Mouse (Mus musculus) intestine, postnatal 0 days (tissue): ENCODE measurements around the gene Ghrhr. TPM values are rescaled to one million over a fixed set of nuclear protein-coding genes. Genes with fewer than 3 reads are reported as not detected.

ENCODE experiments used
- ATAC-seq: fragments of 200-750 bp; cut with Nextera tagmentation; 2 replicates; pipeline ENCODE4 v1.8.0; 2017; ENCODE audit warnings: mild to moderate bottlenecking, moderate TSS enrichment, moderate library complexity
- H3K27ac ChIP-seq: fragments of 300-500 bp; sonication (generic); 2 replicates; pipeline ENCODE4 v1.5.1; 2014; ENCODE audit warnings: mild to moderate bottlenecking, low read depth, low read length, moderate library complexity
- H3K27me3 ChIP-seq: fragments of 300-500 bp; sonication (generic); replicated peaks from 2 replicates; pipeline ENCODE4 v1.6.1; 2014; ENCODE audit warnings: low read length, mixed read lengths; ENCODE audit not compliant: control insufficient read depth, insufficient read depth
- H3K36me3 ChIP-seq: fragments of 300-500 bp; sonication (generic); 2 replicates; pipeline ENCODE4 v1.6.1; 2014; ENCODE audit warnings: mild to moderate bottlenecking, moderate library complexity; ENCODE audit not compliant: control insufficient read depth, insufficient read depth
- H3K4me1 ChIP-seq: fragments of 300-500 bp; sonication (generic); replicated peaks from 2 replicates; pipeline ENCODE4 v1.6.1; 2014; ENCODE audit warnings: antibody characterized with exemption, low read length, mixed read lengths; ENCODE audit not compliant: control insufficient read depth, insufficient read depth
- H3K4me2 ChIP-seq: fragments of 300-500 bp; sonication (generic); replicated peaks from 2 replicates; pipeline ENCODE4 v1.6.1; 2014; ENCODE audit warnings: low read depth, mild to moderate bottlenecking, moderate library complexity
- H3K4me3 ChIP-seq: fragments of 300-500 bp; sonication (generic); 2 replicates; pipeline ENCODE4 v1.5.1; 2014; ENCODE audit warnings: low read depth, low read length
- H3K9ac ChIP-seq: fragments of 300-500 bp; sonication (generic); 2 replicates; pipeline ENCODE4 v1.6.1; 2014; ENCODE audit warnings: mild to moderate bottlenecking, low read depth, low read length
- H3K9me3 ChIP-seq: fragments of 300-500 bp; sonication (generic); 2 replicates; pipeline ENCODE4 v1.6.1; 2016; ENCODE audit warnings: mixed run types; ENCODE audit not compliant: control insufficient read depth
- CTCF ChIP-seq: sonication (generic); IDR thresholded peaks from 2 replicates; pipeline ENCODE4 v1.5.1; 2016; ENCODE audit warnings: low read depth, mild to moderate bottlenecking, control low read depth, antibody characterized with exemption, moderate library complexity
- WGBS: fragments of 180-500 bp; shearing (Covaris S2); extraction: QIAGEN DNeasy Blood & Tissue Kit; methylation state at CpG from one replicate; pipeline ENCODE4 v1.1.7; 2014; 5-methylcytosine and 5-hydroxymethylcytosine counted together
- polyA plus RNA-seq: library from polyadenylated mRNA; unstranded; fragments of >200 nt; fragmentation: Nextera tagmentation; extraction: Ambion mirVana; gene quantifications from 2 replicates; pipeline ENCODE4 v1.2.1, GENCODE M21; 2015

The Ghrhr gene
- 0.17 TPM in 1 of 2 replicates, not detected in the other for polyA plus RNA-seq

DNA sequence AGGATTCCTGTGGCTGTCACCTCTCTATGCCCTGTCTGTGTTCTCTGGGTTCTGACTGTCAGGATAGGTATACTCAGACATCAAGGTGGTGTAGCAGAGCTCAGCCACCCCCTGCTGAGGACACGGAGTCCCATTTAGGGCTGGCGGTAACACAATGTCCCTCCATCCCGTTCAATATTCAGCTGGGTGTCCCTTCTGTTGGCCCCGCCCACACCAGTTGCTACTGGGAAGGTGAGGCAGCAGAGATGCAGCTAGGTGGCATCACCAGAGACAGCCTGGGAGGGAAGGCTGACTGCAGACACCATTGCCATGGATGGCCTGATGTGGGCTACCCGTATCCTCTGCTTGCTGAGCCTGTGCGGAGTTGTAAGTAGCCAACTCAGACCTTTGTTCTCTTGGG, at the start of gene Ghrhr:
TSS of gene Ghrhr (plus strand) at position 220 of the 400 bp plus-strand sequence.
- H3K9ac ChIP-seq: no peak within 1 kb of the TSS
- whole genome bisulfite sequencing: 76% methylated on average over 6 of the region's 6 CpGs
- ATAC-seq: no peak
- H3K4me2 ChIP-seq: no peak within 1 kb of the TSS
- H3K27me3 ChIP-seq: no peaks in the 10 kb centered on the region
- no peak within 1 kb of the TSS for H3K27ac ChIP-seq
- TF ChIP-seq CTCF: no peak
- no peaks in the 10 kb centered on the region for H3K9me3 ChIP-seq
- no peaks in the 10 kb centered on the region for H3K4me1 ChIP-seq
- H3K4me3 ChIP-seq: no peak within 1 kb of the TSS
- no peaks in the 10 kb centered on the region for H3K36me3 ChIP-seq

DNA sequence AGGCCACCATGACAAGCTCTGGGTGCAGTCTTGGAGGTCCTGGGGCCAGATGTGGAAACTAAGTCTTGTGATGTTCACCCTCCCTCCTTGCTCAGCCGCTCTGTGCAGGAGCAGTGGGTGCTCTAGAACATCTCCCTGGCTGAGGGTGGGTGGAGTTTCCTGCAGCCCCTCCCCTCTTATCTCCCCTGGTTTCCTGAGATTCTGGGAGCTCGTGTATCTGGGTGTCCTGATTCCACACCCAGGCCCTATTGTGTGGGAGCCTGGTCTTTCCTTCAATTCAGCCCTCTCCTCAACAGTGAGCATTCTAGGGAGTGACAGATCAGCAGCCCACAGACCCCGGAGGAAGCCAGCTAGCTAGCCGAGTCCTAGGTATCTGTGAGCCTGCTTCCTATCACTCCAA, 49.8 kb upstream of the Ghrhr start:
- H3K4me2 ChIP-seq: no peak overlapping the region
- H3K27me3 ChIP-seq: no peaks in the 10 kb centered on the region
- no peaks in the 10 kb centered on the region for H3K36me3 ChIP-seq
- H3K4me1 ChIP-seq: peaks cover 21% of the 10 kb centered on the region
- no peak overlapping the region for H3K9ac ChIP-seq
- no peak overlapping the region for H3K4me3 ChIP-seq
- H3K27ac ChIP-seq: no peak overlapping the region
- 61% methylated on average over 4 of the region's 4 CpGs for WGBS
- no peak for ATAC-seq
- H3K9me3 ChIP-seq: no peaks in the 10 kb centered on the region
- no peak for TF ChIP-seq CTCF

DNA sequence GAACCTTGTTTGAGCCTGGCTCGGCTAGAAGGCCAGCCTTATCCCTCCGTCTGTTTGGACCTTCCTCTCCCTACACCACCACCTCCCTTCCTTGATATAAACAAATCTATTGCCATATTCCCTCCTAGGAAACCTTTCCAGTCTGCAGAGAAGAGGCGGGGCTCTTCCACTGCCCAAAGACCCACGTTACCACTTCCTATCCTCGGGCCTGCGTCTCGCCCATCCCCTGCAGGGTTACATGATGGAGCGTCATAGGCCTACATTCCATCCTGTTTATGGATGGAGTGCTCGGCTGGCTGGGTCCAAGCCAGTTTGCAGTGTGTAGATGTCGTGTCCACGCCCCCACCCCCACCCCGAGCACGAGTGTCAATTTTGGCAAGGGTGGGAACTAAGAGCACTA, 48.8 kb upstream of the Ghrhr start:
- H3K27me3 ChIP-seq: no peaks in the 10 kb centered on the region
- no peaks in the 10 kb centered on the region for H3K36me3 ChIP-seq
- no peak for TF ChIP-seq CTCF
- no peak overlapping the region for H3K4me2 ChIP-seq
- no peaks in the 10 kb centered on the region for H3K9me3 ChIP-seq
- WGBS: 62% methylated on average over 13 of the region's 13 CpGs
- no peak overlapping the region for H3K9ac ChIP-seq
- H3K4me1 ChIP-seq: peaks cover 21% of the 10 kb centered on the region
- H3K4me3 ChIP-seq: no peak overlapping the region
- ATAC-seq: no peak
- H3K27ac ChIP-seq: no peak overlapping the region

DNA sequence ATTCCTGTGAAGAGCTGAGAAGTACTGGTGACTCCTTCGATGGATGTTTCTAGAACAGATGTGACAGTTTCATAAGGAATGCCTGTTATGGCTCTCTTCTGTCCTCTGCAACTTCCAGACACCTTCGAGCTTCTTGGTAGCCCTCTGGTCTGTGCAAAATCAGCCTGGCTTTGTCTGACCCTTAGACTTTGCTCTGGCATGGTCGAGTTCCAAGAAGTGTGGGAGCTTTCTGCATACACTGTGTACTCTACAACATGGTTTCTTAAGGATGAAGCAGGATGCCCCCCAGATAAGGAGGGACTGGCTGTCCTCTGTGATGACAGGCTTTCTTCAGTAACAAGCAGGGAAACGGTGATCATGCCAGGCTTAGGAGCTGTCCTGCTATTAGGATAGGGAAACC, 47.9 kb upstream of the Ghrhr start:
- Histone ChIP-seq H3K36me3 (no peaks in the 10 kb centered on the region), H3K4me2 (no peak overlapping the region), H3K9me3 (no peaks in the 10 kb centered on the region), H3K27ac (no peak overlapping the region), H3K27me3 (no peaks in the 10 kb centered on the region), H3K4me3 (no peak overlapping the region), H3K4me1 (peaks cover 21% of the 10 kb centered on the region), H3K9ac (no peak overlapping the region)
- TF ChIP-seq CTCF: no peak
- ATAC-seq: no peak
- WGBS: 40% methylated on average over 4 of the region's 4 CpGs

DNA sequence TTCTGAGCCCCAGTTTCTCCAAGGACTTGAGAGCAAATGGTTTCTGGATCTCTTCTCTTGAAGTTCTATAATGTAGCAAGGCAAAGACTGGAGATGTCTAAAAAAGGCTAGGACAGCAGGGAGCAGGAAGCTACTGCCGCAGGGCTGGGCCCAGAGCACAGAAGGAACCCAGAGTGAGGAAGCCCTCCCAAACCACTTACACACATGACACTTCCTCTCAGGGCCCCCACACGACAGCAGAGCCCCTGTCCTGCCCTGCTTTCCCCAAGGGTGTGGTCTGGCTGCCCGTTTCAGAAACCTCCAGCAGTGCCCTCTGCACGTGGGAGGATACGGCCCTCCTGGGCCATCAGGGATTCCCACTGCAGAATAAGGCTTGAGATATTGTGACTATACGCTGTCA, 44.8 kb upstream of the Ghrhr start:
- Histone ChIP-seq H3K9ac (no peak overlapping the region), H3K36me3 (no peaks in the 10 kb centered on the region), H3K4me3 (no peak overlapping the region), H3K4me2 (no peak overlapping the region), H3K9me3 (no peaks in the 10 kb centered on the region), H3K27ac (no peak overlapping the region), H3K27me3 (no peaks in the 10 kb centered on the region), H3K4me1 (peaks cover 19% of the 10 kb centered on the region; the same call in 1 of the 2 replicates)
- 54% methylated on average over 6 of the region's 6 CpGs for WGBS
- no peak for TF ChIP-seq CTCF
- no peak for ATAC-seq

DNA sequence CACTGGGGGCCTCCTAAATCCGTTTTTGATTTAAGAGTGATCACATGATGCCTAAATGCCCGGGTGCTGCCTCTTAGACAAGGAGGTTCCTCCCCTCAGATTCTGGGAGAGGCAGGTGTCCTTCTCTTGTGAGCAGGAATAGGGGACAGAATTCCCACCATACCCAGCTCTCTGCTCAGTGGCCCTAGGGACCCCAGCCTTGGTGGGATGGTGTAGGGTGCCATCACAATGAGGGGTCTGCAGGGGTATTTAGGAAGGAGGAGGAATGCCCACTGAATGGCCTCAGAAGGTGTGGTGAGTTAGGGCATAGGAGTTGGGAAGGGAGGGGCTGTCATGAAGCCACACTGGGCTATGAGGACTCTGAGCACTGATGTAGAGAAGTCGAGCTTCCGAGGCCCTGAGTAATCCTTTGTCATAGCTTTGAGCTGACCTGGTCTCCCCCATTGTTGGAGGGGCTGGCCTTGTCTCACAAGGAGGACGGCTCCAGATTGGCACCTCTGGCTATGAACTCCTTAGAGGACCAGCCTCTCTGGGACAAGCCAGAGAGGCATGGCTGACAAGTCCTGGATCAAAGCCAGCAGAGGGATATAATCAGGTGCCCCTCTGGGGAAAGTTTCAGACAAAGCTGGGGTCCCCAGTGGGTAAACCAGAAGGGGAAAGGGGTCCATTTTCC, 43.9 kb upstream of the Ghrhr start:
- no peaks in the 10 kb centered on the region for H3K9me3 ChIP-seq
- WGBS: 64% methylated on average over 5 of the region's 5 CpGs
- no peak for TF ChIP-seq CTCF
- H3K4me1 ChIP-seq: peaks cover 18% of the 10 kb centered on the region; the same call in 1 of the 2 replicates
- H3K27ac ChIP-seq: no peak overlapping the region
- no peaks in the 10 kb centered on the region for H3K36me3 ChIP-seq
- no peaks in the 10 kb centered on the region for H3K27me3 ChIP-seq
- no peak for ATAC-seq
- H3K4me3 ChIP-seq: no peak overlapping the region
- H3K9ac ChIP-seq: no peak overlapping the region
- H3K4me2 ChIP-seq: no peak overlapping the region
